Mouse (Mus musculus) forebrain, embryonic 13.5 days (tissue): ENCODE measurements at regions not wholly inside any gene's neighbourhood (a gene's known extent, or its start where the extent isn't known, plus 50 kb on each side); places are given as distances from the start of the nearest gene placed in this dataset.

Experiments used
- ATAC-seq: fragments of 200-750 bp; cut with Nextera tagmentation; 2 replicates; pipeline ENCODE4 v1.8.0; 2017
- H3K27ac ChIP-seq: fragments of 300-500 bp; sonication (generic); 2 replicates; pipeline ENCODE4 v1.5.1; 2015; ENCODE audit warnings: inconsistent platforms, mild to moderate bottlenecking, moderate library complexity
- H3K27me3 ChIP-seq: fragments of 300-500 bp; sonication (generic); 2 replicates; pipeline ENCODE4 v1.6.1; 2015; ENCODE audit warnings: mild to moderate bottlenecking, inconsistent platforms
- H3K36me3 ChIP-seq: fragments of 300-500 bp; sonication (generic); 2 replicates; pipeline ENCODE4 v1.6.1; 2015; ENCODE audit warnings: mild to moderate bottlenecking, inconsistent platforms; ENCODE audit not compliant: poor library complexity, severe bottlenecking
- H3K4me1 ChIP-seq: fragments of 300-500 bp; sonication (generic); 2 replicates; pipeline ENCODE4 v1.6.1; 2015; ENCODE audit warnings: inconsistent platforms
- H3K4me2 ChIP-seq: fragments of 300-500 bp; sonication (generic); 2 replicates; pipeline ENCODE4 v1.6.1; 2015; ENCODE audit warnings: inconsistent platforms, mild to moderate bottlenecking, moderate library complexity
- H3K4me3 ChIP-seq: fragments of 300-500 bp; sonication (generic); 2 replicates; pipeline ENCODE4 v1.5.1; 2015; ENCODE audit warnings: mild to moderate bottlenecking, inconsistent platforms
- H3K9ac ChIP-seq: fragments of 300-500 bp; sonication (generic); 2 replicates; pipeline ENCODE4 v1.6.1; 2015; ENCODE audit warnings: mild to moderate bottlenecking, inconsistent platforms
- H3K9me3 ChIP-seq: fragments of 300-500 bp; sonication (generic); replicated peaks from 2 replicates; pipeline ENCODE4 v1.6.1; 2016; ENCODE audit warnings: inconsistent platforms
- WGBS: fragments of 180-500 bp; shearing (Covaris S2); methylation state at CpG from one replicate; pipeline ENCODE4 v1.1.7; 2015; 5-methylcytosine and 5-hydroxymethylcytosine counted together

- no peak overlapping the region for H3K9ac ChIP-seq
- no peaks in the 10 kb centered on the region for H3K9me3 ChIP-seq
- WGBS: 71% methylated on average over 3 of the region's 3 CpGs
- ATAC-seq: no peak
- H3K27ac ChIP-seq: no peak overlapping the region
- H3K4me2 ChIP-seq: no peak overlapping the region
- no peaks in the 10 kb centered on the region for H3K27me3 ChIP-seq
- peaks cover 5% of the 10 kb centered on the region; the same call in 1 of the 2 replicates for H3K4me1 ChIP-seq
- H3K36me3 ChIP-seq: no peaks in the 10 kb centered on the region
- H3K4me3 ChIP-seq: no peak overlapping the region
These were observed 154.7 kb downstream of the Katnal1 start for GRCm38 (mm10) chr5:148774446-148774845.

GRCm38 (mm10) chr5:148769452-148769851 lies 159.7 kb downstream of the Katnal1 start:
- Histone ChIP-seq H3K9me3 (no peaks in the 10 kb centered on the region), H3K9ac (no peak overlapping the region), H3K27ac (no peak overlapping the region), H3K27me3 (no peaks in the 10 kb centered on the region), H3K36me3 (no peaks in the 10 kb centered on the region), H3K4me1 (peaks cover 5% of the 10 kb centered on the region; the same call in 1 of the 2 replicates), H3K4me3 (no peak overlapping the region), H3K4me2 (no peak overlapping the region)
- ATAC-seq: no peak
- WGBS: 86% methylated on average over 4 of the region's 4 CpGs

- Histone ChIP-seq H3K36me3 (no peaks in the 10 kb centered on the region), H3K27ac (no peak overlapping the region), H3K4me3 (no peak overlapping the region), H3K9me3 (no peaks in the 10 kb centered on the region), H3K4me2 (no peak overlapping the region), H3K27me3 (no peaks in the 10 kb centered on the region), H3K4me1 (peaks cover 5% of the 10 kb centered on the region; the same call in 1 of the 2 replicates), H3K9ac (no peak overlapping the region)
- 85% methylated on average over 7 of the region's 7 CpGs for WGBS
- no peak for ATAC-seq
These were observed 160.8 kb downstream of the Katnal1 start for GRCm38 (mm10) chr5:148768346-148768745.

GRCm38 (mm10) chr5:148765993-148766392 lies 163.1 kb downstream of the Katnal1 start:
- ATAC-seq: no peak
- WGBS: 97% methylated on average over 7 of the region's 7 CpGs

GRCm38 (mm10) chr5:148760108-148760507 lies 169.0 kb downstream of the Katnal1 start:
- 24% methylated on average over 9 of the region's 9 CpGs for WGBS
- Histone ChIP-seq H3K4me2 (peak overlapping the region; percentile 10; the same call in 1 of the 2 replicates), H3K9ac (no peak overlapping the region), H3K36me3 (no peaks in the 10 kb centered on the region), H3K9me3 (no peaks in the 10 kb centered on the region), H3K27me3 (no peaks in the 10 kb centered on the region), H3K4me3 (no peak overlapping the region), H3K4me1 (peaks cover 14% of the 10 kb centered on the region), H3K27ac (no peak overlapping the region)
- ATAC-seq: no peak

More at GRCm38 (mm10) chr5:148765993-148766392, 163.1 kb downstream of the Katnal1 start:
- no peaks in the 10 kb centered on the region for H3K9me3 ChIP-seq
- no peaks in the 10 kb centered on the region for H3K27me3 ChIP-seq
- peaks cover 5% of the 10 kb centered on the region; the same call in 1 of the 2 replicates for H3K4me1 ChIP-seq
- no peaks in the 10 kb centered on the region for H3K36me3 ChIP-seq
- H3K27ac ChIP-seq: no peak overlapping the region
- no peak overlapping the region for H3K9ac ChIP-seq
- no peak overlapping the region for H3K4me3 ChIP-seq
- no peak overlapping the region for H3K4me2 ChIP-seq

GRCm38 (mm10) chr5:148758786-148759185 lies 170.3 kb downstream of the Katnal1 start:
- Histone ChIP-seq H3K4me1 (peaks cover 14% of the 10 kb centered on the region), H3K27ac (no peak overlapping the region), H3K27me3 (no peaks in the 10 kb centered on the region), H3K9ac (no peak overlapping the region), H3K36me3 (no peaks in the 10 kb centered on the region), H3K4me3 (no peak overlapping the region), H3K9me3 (no peaks in the 10 kb centered on the region), H3K4me2 (no peak overlapping the region)
- no peak for ATAC-seq
- WGBS: 80% methylated on average over 7 of the region's 7 CpGs

GRCm38 (mm10) chr5:148757715-148758114 lies 171.4 kb downstream of the Katnal1 start:
- H3K4me3 ChIP-seq: no peak overlapping the region
- H3K9me3 ChIP-seq: no peaks in the 10 kb centered on the region
- no peak overlapping the region for H3K27ac ChIP-seq
- no peak overlapping the region for H3K4me2 ChIP-seq
- no peaks in the 10 kb centered on the region for H3K36me3 ChIP-seq
- H3K9ac ChIP-seq: no peak overlapping the region
- ATAC-seq: no peak
- no peaks in the 10 kb centered on the region for H3K27me3 ChIP-seq
- WGBS: 81% methylated on average over 5 of the region's 5 CpGs
- peaks cover 14% of the 10 kb centered on the region for H3K4me1 ChIP-seq

GRCm38 (mm10) chr5:148757236-148757635 lies 171.9 kb downstream of the Katnal1 start:
- Histone ChIP-seq H3K27ac (no peak overlapping the region), H3K9me3 (no peaks in the 10 kb centered on the region), H3K4me3 (no peak overlapping the region), H3K4me1 (peaks cover 14% of the 10 kb centered on the region), H3K27me3 (no peaks in the 10 kb centered on the region), H3K9ac (no peak overlapping the region), H3K36me3 (no peaks in the 10 kb centered on the region), H3K4me2 (no peak overlapping the region)
- 73% methylated on average over 8 of the region's 8 CpGs for WGBS
- ATAC-seq: peak; percentile 51; the same call in 1 of the 2 replicates

- H3K4me1 ChIP-seq: peaks cover 14% of the 10 kb centered on the region
- no peak overlapping the region for H3K4me3 ChIP-seq
- 89% methylated on average over 16 of the region's 16 CpGs for WGBS
- H3K27ac ChIP-seq: no peak overlapping the region
- no peaks in the 10 kb centered on the region for H3K9me3 ChIP-seq
- no peak for ATAC-seq
- no peaks in the 10 kb centered on the region for H3K27me3 ChIP-seq
- no peak overlapping the region for H3K9ac ChIP-seq
- H3K36me3 ChIP-seq: no peaks in the 10 kb centered on the region
- no peak overlapping the region for H3K4me2 ChIP-seq
These were observed 172.7 kb downstream of the Katnal1 start for GRCm38 (mm10) chr5:148756246-148756930.

- ATAC-seq: no peak
- no peak overlapping the region for H3K4me2 ChIP-seq
- H3K36me3 ChIP-seq: no peaks in the 10 kb centered on the region
- peaks cover 14% of the 10 kb centered on the region for H3K4me1 ChIP-seq
- no peak overlapping the region for H3K9ac ChIP-seq
- no peaks in the 10 kb centered on the region for H3K27me3 ChIP-seq
- no peak overlapping the region for H3K27ac ChIP-seq
- WGBS: 90% methylated on average over 8 of the region's 8 CpGs
- no peak overlapping the region for H3K4me3 ChIP-seq
- H3K9me3 ChIP-seq: no peaks in the 10 kb centered on the region
These were observed 173.3 kb downstream of the Katnal1 start for GRCm38 (mm10) chr5:148755807-148756206.

GRCm38 (mm10) chr5:148754896-148755295 lies 174.2 kb downstream of the Katnal1 start:
- Histone ChIP-seq H3K36me3 (no peaks in the 10 kb centered on the region), H3K4me2 (no peak overlapping the region), H3K27me3 (no peaks in the 10 kb centered on the region), H3K9me3 (no peaks in the 10 kb centered on the region), H3K4me3 (no peak overlapping the region), H3K4me1 (peaks cover 8% of the 10 kb centered on the region), H3K9ac (no peak overlapping the region), H3K27ac (no peak overlapping the region)
- no peak for ATAC-seq
- 80% methylated on average over 10 of the region's 10 CpGs for WGBS

- Histone ChIP-seq H3K36me3 (no peaks in the 10 kb centered on the region), H3K27me3 (no peaks in the 10 kb centered on the region), H3K4me2 (no peak overlapping the region), H3K4me3 (no peak overlapping the region), H3K9me3 (no peaks in the 10 kb centered on the region), H3K27ac (no peak overlapping the region), H3K4me1 (0 out of 2 replicates have a peak, but pooled peaks cover 2% of the 10 kb centered on the region), H3K9ac (no peak overlapping the region)
- no peak for ATAC-seq
- WGBS: 93% methylated on average over 6 of the region's 6 CpGs
These were observed 174.8 kb downstream of the Katnal1 start for GRCm38 (mm10) chr5:148754363-148754762.

GRCm38 (mm10) chr5:148753457-148753856 lies 175.7 kb downstream of the Katnal1 start:
- no peak for ATAC-seq
- no peak overlapping the region for H3K27ac ChIP-seq
- H3K4me2 ChIP-seq: no peak overlapping the region
- whole genome bisulfite sequencing: 85% methylated on average over 4 of the region's 4 CpGs
- no peaks in the 10 kb centered on the region for H3K9me3 ChIP-seq
- no peaks in the 10 kb centered on the region for H3K36me3 ChIP-seq
- H3K4me3 ChIP-seq: no peak overlapping the region
- H3K9ac ChIP-seq: no peak overlapping the region
- no peaks in the 10 kb centered on the region for H3K4me1 ChIP-seq
- no peaks in the 10 kb centered on the region for H3K27me3 ChIP-seq
